ENCODE assay signal across 8 mouse cellular contexts in the genomic region with DNA sequence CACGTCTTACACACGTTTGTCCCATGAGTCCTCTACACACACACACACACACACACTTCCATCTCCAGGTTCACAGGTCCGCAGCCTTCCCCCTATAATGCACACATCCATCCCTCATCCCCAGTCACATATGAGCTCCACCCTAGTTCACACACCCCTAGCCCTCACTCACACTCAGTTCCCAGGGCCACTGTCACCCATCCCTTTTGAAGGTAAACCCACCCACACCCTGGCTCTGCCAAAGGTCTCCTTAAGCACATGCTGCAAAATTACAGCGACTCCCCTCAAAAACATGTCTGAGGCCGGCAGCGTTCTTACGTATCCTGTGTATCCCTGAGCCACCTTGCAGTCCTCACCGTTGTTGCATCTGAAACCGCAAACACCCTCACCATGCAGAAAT. TPM values are rescaled to one million over a fixed set of nuclear protein-coding genes. Genes with fewer than 3 reads are reported as not detected.
DNase-seq lines count a peak whose midpoint lies in the region; ATAC-seq and TF ChIP-seq lines count a peak whose summit lies in the region.

No protein-coding gene starts in this region.

- peaks cover 7% of the 10 kb centered on the region for H3K4me1 ChIP-seq in forebrain, embryonic 10.5 days
- 0 out of 2 replicates have a peak, but pooled peaks cover 2% of the 10 kb centered on the region for H3K4me1 ChIP-seq in forebrain, embryonic 11.5 days (replicated peaks; ENCODE audit: control insufficient read depth, insufficient read depth, low read length)
- peaks cover 5 to 16% of the 10 kb centered on the region in 2 experiments for H3K4me1 ChIP-seq in ES-E14 (ENCODE audit: control insufficient read depth in 2 of 2, insufficient read depth in 2 of 2, low read length in 2 of 2, poor library complexity in 1 of 2)
- peaks cover 6% of the 10 kb centered on the region; the same call in 1 of the 2 replicates for H3K4me1 ChIP-seq in hindbrain, embryonic 14.5 days (replicated peaks; ENCODE audit: control insufficient read depth, insufficient read depth, low read length)

- ATAC-seq in forebrain, embryonic 11.5 days (replicated peaks; ENCODE audit: low FRiP score), result no peak
- ATAC-seq in hindbrain, embryonic 14.5 days (ENCODE audit: low FRiP score), result no peak
- ATAC-seq in megakaryocyte-erythroid progenitor cell, adult 5-6 weeks (replicated peaks; ENCODE audit: low FRiP score, low TSS enrichment, poor library complexity, severe bottlenecking), result 0 out of 2 replicates have a peak, but pooled peaks have one; percentile 16

- no peak for DNase-seq in forebrain, embryonic 10.5 days (ENCODE audit: extremely low spot score, low spot score)
- DNase-seq in forebrain, embryonic 11.5 days (ENCODE audit: low spot score), result no peak
- no peak for DNase-seq in ES-E14 (ENCODE audit: low read depth, low spot score)
- no peak for DNase-seq in hindbrain, embryonic 14.5 days (ENCODE audit: low spot score)
- no peak for DNase-seq in retina, embryonic 14.5 days (ENCODE audit: low spot score)
- DNase-seq in natural killer cell, adult 2 months (ENCODE audit: low spot score in 2 of 2), result no peak
- DNase-seq in right cerebral cortex, postnatal 4 days, result no peak

- peaks cover 54% of the 10 kb centered on the region for H3K27me3 ChIP-seq in forebrain, embryonic 10.5 days (ENCODE audit: poor library complexity, severe bottlenecking)
- H3K27me3 ChIP-seq in forebrain, embryonic 11.5 days (ENCODE audit: control insufficient read depth, insufficient read depth, low read length), result peaks cover 15% of the 10 kb centered on the region
- H3K27me3 ChIP-seq in hindbrain, embryonic 14.5 days (ENCODE audit: control insufficient read depth, insufficient read depth, low read length), result peaks cover 36% of the 10 kb centered on the region

- H3K4me3 ChIP-seq in forebrain, embryonic 10.5 days, result peak overlapping the region; percentile 48; the same call in 1 of the 2 replicates
- no peak overlapping the region for H3K4me3 ChIP-seq in forebrain, embryonic 11.5 days (ENCODE audit: low read depth, low read length)
- H3K4me3 ChIP-seq in ES-E14 (ENCODE audit: insufficient read depth in 1 of 2, low read depth in 1 of 2, low read length in 2 of 2, poor library complexity in 1 of 2, severe bottlenecking in 1 of 2), result peak overlapping the region; percentile 65 to 71; a peak in 3 of 4 replicates
- peak overlapping the region; percentile 41 for H3K4me3 ChIP-seq in hindbrain, embryonic 14.5 days (replicated peaks; ENCODE audit: low read length)

- no peak overlapping the region for H3K9ac ChIP-seq in forebrain, embryonic 11.5 days (ENCODE audit: low read length)
- peak overlapping the region; percentile 54; the same call in 1 of the 2 replicates for H3K9ac ChIP-seq in ES-E14 (ENCODE audit: insufficient read depth, low read depth, low read length, poor library complexity, severe bottlenecking)
- peak overlapping the region; percentile 59 for H3K9ac ChIP-seq in hindbrain, embryonic 14.5 days

- WGBS in forebrain, embryonic 10.5 days, result 34% methylated on average over 9 of the region's 9 CpGs
- WGBS in forebrain, embryonic 11.5 days, result 29% methylated on average over 9 of the region's 9 CpGs
- WGBS in hindbrain, embryonic 14.5 days, result 27% methylated on average over 9 of the region's 9 CpGs

- in situ Hi-C loops in ES-E14 (cut with MboI; ENCODE audit: low sequenced_read_pairs in 2 of 2, unreplicated experiment in 2 of 2), result no loop called here

- no peaks in the 10 kb centered on the region for H3K9me3 ChIP-seq in forebrain, embryonic 10.5 days
- H3K9me3 ChIP-seq in forebrain, embryonic 11.5 days (ENCODE audit: control insufficient read depth, low read length), result no peaks in the 10 kb centered on the region
- no peaks in the 10 kb centered on the region for H3K9me3 ChIP-seq in ES-E14 (ENCODE audit: control insufficient read depth, insufficient read depth, low read depth, low read length)
- no peaks in the 10 kb centered on the region for H3K9me3 ChIP-seq in hindbrain, embryonic 14.5 days (ENCODE audit: control insufficient read depth, low read length)

- H3K27ac ChIP-seq in forebrain, embryonic 10.5 days, result no peak overlapping the region
- no peak overlapping the region for H3K27ac ChIP-seq in forebrain, embryonic 11.5 days (ENCODE audit: low read depth, low read length)
- no peak overlapping the region for H3K27ac ChIP-seq in ES-E14 (ENCODE audit: insufficient read depth, low read depth, low read length, poor library complexity, severe bottlenecking)
- H3K27ac ChIP-seq in hindbrain, embryonic 14.5 days, result no peak overlapping the region

- H3K4me2 ChIP-seq in forebrain, embryonic 11.5 days (ENCODE audit: low read depth, low read length, severe bottlenecking), result no peak overlapping the region
- H3K4me2 ChIP-seq in hindbrain, embryonic 14.5 days (replicated peaks), result peak overlapping the region; percentile 65

- peaks cover 7% of the 10 kb centered on the region for H3K36me3 ChIP-seq in forebrain, embryonic 10.5 days (replicated peaks)
- H3K36me3 ChIP-seq in forebrain, embryonic 11.5 days (ENCODE audit: control insufficient read depth, insufficient read depth, low read length), result no peaks in the 10 kb centered on the region
- peaks cover 4% of the 10 kb centered on the region; the same call in 1 of the 2 replicates for H3K36me3 ChIP-seq in ES-E14 (ENCODE audit: control insufficient read depth, insufficient read depth, low read length, poor library complexity, severe bottlenecking)
- 0 out of 2 replicates have a peak, but pooled peaks cover 3% of the 10 kb centered on the region for H3K36me3 ChIP-seq in hindbrain, embryonic 14.5 days (replicated peaks; ENCODE audit: control insufficient read depth, insufficient read depth)

TF ChIP-seq in ES-E14, 5 proteins besides CTCF, POLR2A, EP300 and RAD21:
- TF ChIP-seq HCFC1 (IDR thresholded peaks at IDR 0.05; ENCODE audit: borderline replicate concordance, insufficient read depth, low read length) (no peak), ZNF384 (IDR thresholded peaks at IDR 0.05; ENCODE audit: low read depth, low read length) (no peak)

RNA-seq across cellular contexts. Expression of a gene that starts 0.7 kb away (rescaled TPM):
- 2.2 and 3.2 TPM in 2 replicates for polyA plus RNA-seq in forebrain, embryonic 10.5 days (2016; fragmentation: Nextera tagmentation; extraction: Ambion mirVana)
- polyA plus RNA-seq in forebrain, embryonic 11.5 days (2014; fragmentation: Nextera tagmentation; extraction: Ambion mirVana), result 2.7 and 3.2 TPM in 2 replicates
- total RNA-seq in ES-E14 (2012; rRNA removed), result 0.94 and 2.6 TPM in 2 replicates
- 54.1 and 64.8 TPM in 2 replicates for polyA plus RNA-seq in hindbrain, embryonic 14.5 days (2014; fragmentation: Nextera tagmentation; extraction: Ambion mirVana)
- 2.2 TPM in 1 of 2 replicates, not detected in the other for total RNA-seq in megakaryocyte-erythroid progenitor cell, adult 5-6 weeks (2014; fragmentation: Nextera tagmentation)
- not detected in 2 replicates for total RNA-seq in megakaryocyte-erythroid progenitor cell, adult 5-6 weeks (2017)

RNA-seq across cellular contexts. Expression of a gene that starts 6.3 kb away (rescaled TPM):
- 36.9 and 38.1 TPM in 2 replicates for polyA plus RNA-seq in forebrain, embryonic 10.5 days (2016; fragmentation: Nextera tagmentation; extraction: Ambion mirVana)
- polyA plus RNA-seq in forebrain, embryonic 11.5 days (2014; fragmentation: Nextera tagmentation; extraction: Ambion mirVana), result 30.4 and 35.1 TPM in 2 replicates
- total RNA-seq in ES-E14 (2012; rRNA removed), result 4.1 and 5.5 TPM in 2 replicates
- polyA plus RNA-seq in hindbrain, embryonic 14.5 days (2014; fragmentation: Nextera tagmentation; extraction: Ambion mirVana), result 41.8 and 42.7 TPM in 2 replicates
- total RNA-seq in megakaryocyte-erythroid progenitor cell, adult 5-6 weeks (2014; fragmentation: Nextera tagmentation), result 34.6 and 35.2 TPM in 2 replicates
- total RNA-seq in megakaryocyte-erythroid progenitor cell, adult 5-6 weeks (2017), result 42.8 and 45.5 TPM in 2 replicates

RNA-seq across cellular contexts. Expression of a gene that starts 12.5 kb away (rescaled TPM):
- 0.89 and 1.2 TPM in 2 replicates for polyA plus RNA-seq in forebrain, embryonic 10.5 days (2016; fragmentation: Nextera tagmentation; extraction: Ambion mirVana)
- 1.1 and 1.6 TPM in 2 replicates for polyA plus RNA-seq in forebrain, embryonic 11.5 days (2014; fragmentation: Nextera tagmentation; extraction: Ambion mirVana)
- total RNA-seq in ES-E14 (2012; rRNA removed), result 6.3 and 7.1 TPM in 2 replicates
- 0.82 and 1.1 TPM in 2 replicates for polyA plus RNA-seq in hindbrain, embryonic 14.5 days (2014; fragmentation: Nextera tagmentation; extraction: Ambion mirVana)
- 156 and 169 TPM in 2 replicates for total RNA-seq in megakaryocyte-erythroid progenitor cell, adult 5-6 weeks (2014; fragmentation: Nextera tagmentation)
- 26.0 and 27.0 TPM in 2 replicates for total RNA-seq in megakaryocyte-erythroid progenitor cell, adult 5-6 weeks (2017)

RNA-seq across cellular contexts. Expression of a gene that starts 15.3 kb away (rescaled TPM):
- 81.0 and 82.1 TPM in 2 replicates for polyA plus RNA-seq in forebrain, embryonic 10.5 days (2016; fragmentation: Nextera tagmentation; extraction: Ambion mirVana)
- 52.2 and 56.4 TPM in 2 replicates for polyA plus RNA-seq in forebrain, embryonic 11.5 days (2014; fragmentation: Nextera tagmentation; extraction: Ambion mirVana)
- total RNA-seq in ES-E14 (2012; rRNA removed), result 170 and 182 TPM in 2 replicates
- 31.5 and 39.7 TPM in 2 replicates for polyA plus RNA-seq in hindbrain, embryonic 14.5 days (2014; fragmentation: Nextera tagmentation; extraction: Ambion mirVana)
- total RNA-seq in megakaryocyte-erythroid progenitor cell, adult 5-6 weeks (2014; fragmentation: Nextera tagmentation), result 69.2 and 123 TPM in 2 replicates
- 34.9 and 43.9 TPM in 2 replicates for total RNA-seq in megakaryocyte-erythroid progenitor cell, adult 5-6 weeks (2017)

RNA-seq across cellular contexts. Expression of a gene that starts 15.5 kb away (rescaled TPM):
- polyA plus RNA-seq in forebrain, embryonic 10.5 days (2016; fragmentation: Nextera tagmentation; extraction: Ambion mirVana), result 42.5 and 44.0 TPM in 2 replicates
- polyA plus RNA-seq in forebrain, embryonic 11.5 days (2014; fragmentation: Nextera tagmentation; extraction: Ambion mirVana), result 30.5 and 38.0 TPM in 2 replicates
- total RNA-seq in ES-E14 (2012; rRNA removed), result 96.0 and 116 TPM in 2 replicates
- polyA plus RNA-seq in hindbrain, embryonic 14.5 days (2014; fragmentation: Nextera tagmentation; extraction: Ambion mirVana), result 33.0 and 37.3 TPM in 2 replicates
- 20.2 and 27.4 TPM in 2 replicates for total RNA-seq in megakaryocyte-erythroid progenitor cell, adult 5-6 weeks (2014; fragmentation: Nextera tagmentation)
- total RNA-seq in megakaryocyte-erythroid progenitor cell, adult 5-6 weeks (2017), result 22.6 and 25.8 TPM in 2 replicates

Comparison
In these comparisons a context has a peak if more than half of its experiments do, and no peak if none do; other contexts are left out.
1. RNA of a gene that starts 0.7 kb away (polyA plus RNA-seq): 54.1 to 64.8 TPM in hindbrain, embryonic 14.5 days; 2.7 to 3.2 TPM in forebrain, embryonic 11.5 days and 2.2 to 3.2 TPM in forebrain, embryonic 10.5 days; every median in the first group is over 10 times any median in the second.